Mouse (Mus musculus): ENCODE results near the gene Nhlh2. TPM values are rescaled to one million over a fixed set of nuclear protein-coding genes. Genes with fewer than 3 reads are reported as not detected.

Nhlh2 gene
- total RNA-seq (2015) (not detected in 2 replicates), total RNA-seq (2017) (not detected in 2 replicates)

DNA sequence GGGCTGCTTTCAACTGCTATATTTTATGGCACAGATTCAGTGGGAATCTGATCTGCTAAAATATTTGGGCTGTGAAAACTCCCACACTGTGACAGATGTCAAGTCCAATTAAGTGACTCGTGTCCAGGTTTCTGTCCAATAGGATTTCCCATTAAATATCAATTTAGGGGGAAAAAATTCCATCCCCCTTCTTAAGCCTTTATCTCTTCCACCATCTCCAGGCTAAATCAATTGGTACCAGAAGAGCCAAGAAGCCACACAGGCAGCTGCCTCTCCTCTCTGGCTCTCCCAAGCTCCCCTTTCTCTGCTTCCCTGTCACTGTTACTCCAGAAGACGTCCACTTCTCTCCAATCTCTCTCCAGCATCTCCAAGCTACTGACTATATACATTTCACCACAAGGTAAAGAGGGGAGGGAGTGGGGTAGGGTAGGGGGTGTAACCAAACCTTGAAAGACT is at the start of gene Nhlh2:
TSS of gene Nhlh2 (plus strand) at position 151 of the 456 bp plus-strand sequence.
- no peak for ATAC-seq (replicated peaks; ENCODE audit: poor library complexity)

DNA sequence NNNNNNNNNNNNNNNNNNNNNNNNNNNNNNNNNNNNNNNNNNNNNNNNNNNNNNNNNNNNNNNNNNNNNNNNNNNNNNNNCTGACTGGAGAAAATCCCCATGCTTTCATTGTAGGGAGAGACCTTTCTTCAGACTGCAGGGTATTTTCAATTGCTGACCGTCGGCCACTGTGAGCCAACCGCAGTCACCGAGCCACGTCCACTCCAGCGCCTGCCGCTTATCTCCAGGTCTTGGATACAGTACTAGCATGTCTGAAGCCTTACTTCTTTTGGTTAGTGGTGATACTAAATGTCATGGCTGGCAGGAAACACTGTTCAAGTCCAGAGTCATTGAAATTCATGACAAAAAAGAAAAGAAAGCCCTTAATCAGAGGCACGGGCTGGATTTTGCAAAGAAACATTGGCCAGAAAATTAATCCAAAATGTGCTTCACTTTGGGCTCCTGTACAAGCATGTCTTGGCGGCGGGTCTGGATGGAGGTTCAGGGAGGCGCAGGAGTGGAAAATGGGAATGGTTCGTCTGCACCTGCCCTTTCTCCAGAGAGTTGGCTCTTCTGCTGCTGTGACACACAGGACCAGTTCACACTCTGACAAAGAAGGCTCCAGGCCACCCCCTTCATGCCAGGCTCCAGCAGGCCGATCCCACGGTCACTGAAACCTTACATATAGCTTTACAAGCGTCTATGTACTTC is 48.6 kb upstream of the Nhlh2 start:
- no peak for ATAC-seq (replicated peaks; ENCODE audit: poor library complexity)

DNA sequence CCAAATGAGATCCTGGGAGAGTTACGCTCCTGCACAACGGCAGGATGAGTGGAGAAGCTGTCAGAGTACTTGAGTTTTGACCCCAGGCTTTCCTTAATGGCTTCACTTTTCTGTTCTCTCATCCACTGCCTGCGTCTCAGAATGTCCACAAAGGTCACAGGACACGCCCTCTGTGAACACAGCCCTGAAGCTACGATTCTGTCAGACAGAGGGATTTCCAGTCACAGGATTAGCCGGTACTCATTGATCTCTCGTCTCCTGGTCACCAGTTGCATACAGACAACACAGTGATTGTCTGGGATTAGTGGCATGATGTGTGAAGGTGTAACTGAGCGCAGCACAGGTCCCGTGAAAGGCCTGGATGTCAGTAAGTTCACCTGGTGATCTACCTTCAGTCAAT is 46.4 kb upstream of the Nhlh2 start:
- ATAC-seq (replicated peaks; ENCODE audit: poor library complexity), result no peak

DNA sequence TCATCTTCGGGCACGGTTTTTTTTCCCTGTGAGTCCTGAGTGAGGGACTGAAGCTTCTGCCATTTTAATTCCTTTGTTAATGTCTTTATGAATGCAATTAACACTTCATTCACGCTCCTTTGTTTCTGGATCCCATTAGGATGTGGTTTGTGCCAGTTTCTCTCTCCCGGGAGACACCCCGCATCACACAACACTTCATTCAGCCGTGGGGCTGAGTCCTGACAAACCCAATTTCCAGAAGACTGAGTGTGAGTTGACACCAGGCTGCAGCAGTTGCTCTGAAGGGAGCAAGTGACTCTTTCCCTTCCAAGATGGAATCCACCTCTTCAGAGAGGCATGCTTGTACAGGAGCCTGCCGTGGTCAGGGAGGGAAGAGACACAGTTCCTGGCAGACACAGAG is 45.5 kb upstream of the Nhlh2 start:
- ATAC-seq (replicated peaks; ENCODE audit: poor library complexity), result no peak

DNA sequence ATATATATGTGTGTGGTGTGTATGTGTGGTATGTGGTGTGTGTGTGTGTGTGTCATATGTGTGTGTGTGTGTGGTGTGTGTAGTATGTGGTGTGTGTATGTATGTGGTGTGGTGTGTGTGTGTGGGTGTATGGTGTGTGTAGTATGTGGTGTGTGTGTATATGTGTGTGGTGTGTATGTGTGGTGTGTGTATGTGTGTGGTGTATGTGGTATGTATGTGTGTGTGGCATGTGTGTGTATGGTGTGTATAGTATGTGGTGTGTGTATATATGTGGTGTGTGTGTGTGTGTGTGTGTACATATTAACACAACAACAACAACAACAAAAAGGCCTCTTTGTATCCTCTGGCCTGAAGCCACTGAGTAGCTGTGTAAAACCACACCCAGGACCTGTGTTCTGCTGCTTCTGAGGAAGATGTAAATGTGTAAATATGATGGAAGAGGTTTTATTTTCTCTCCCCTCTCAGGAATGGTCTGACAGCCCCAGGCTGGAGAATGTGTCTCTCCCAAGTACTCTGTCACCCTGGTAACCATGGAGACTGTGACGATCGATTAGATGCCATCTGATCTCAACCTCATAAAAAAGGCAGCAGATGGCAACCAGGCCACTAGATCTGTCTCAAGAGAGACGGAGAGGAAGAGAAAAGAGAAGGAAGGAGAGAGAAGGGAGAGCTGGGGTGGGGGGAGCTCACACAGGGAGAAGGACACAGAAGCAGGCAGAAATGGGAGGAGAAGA is 42.9 kb upstream of the Nhlh2 start:
- ATAC-seq (replicated peaks; ENCODE audit: poor library complexity), result no peak

DNA sequence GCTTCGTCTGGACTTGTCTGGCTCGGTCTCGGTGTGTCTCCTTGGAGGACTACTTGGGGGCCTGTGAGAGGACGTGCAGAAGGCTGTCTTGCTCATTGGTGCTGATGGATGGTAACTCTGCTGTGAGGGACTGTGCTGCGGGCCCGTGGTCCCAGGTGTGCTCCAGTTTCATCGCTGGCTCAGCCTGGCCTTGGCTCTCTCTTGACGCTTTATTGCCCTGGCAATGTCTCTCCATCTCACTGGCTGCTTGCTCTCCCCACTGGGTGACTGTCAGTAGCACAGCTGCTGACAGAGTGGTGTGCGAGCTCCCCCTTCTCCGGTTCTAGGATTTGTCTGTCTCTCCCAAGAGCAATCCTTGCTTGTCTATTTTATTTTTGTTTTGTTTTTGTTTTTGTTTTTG is 34.5 kb upstream of the Nhlh2 start:
- no peak for ATAC-seq (replicated peaks; ENCODE audit: poor library complexity)

DNA sequence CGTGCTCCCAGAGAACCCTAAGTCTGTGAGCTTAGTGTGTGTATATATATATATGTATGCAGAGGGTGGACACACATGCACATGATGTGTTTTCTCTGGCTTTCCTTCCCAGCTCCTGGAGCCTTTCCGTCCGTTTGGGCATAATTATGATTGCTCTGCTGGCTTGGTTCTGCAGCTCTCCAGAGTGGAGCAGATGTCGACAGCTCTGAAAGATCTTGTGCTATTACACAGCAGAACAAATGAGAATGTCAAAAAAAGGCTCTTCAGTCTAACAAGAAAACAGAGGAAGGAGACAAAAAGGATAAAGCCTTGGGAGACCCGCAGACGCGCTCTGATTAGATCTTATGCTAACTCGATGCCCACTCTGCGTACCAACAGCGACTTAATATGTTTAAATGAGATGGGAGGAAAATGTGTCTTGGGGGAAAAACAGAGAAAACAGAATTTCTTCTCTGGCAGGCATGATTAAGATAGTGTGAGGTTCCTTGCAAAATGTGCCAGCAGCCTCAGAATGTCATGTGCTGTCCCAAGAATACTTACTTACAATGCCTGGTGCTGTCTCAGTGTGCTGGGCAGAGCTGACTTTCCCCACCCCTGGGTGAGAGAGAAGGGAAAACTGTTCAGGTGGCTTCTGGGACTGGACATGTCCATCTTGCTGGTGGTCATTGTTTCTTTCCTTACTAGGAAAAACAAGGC is 31.4 kb upstream of the Nhlh2 start:
- ATAC-seq (replicated peaks; ENCODE audit: poor library complexity), result no peak

DNA sequence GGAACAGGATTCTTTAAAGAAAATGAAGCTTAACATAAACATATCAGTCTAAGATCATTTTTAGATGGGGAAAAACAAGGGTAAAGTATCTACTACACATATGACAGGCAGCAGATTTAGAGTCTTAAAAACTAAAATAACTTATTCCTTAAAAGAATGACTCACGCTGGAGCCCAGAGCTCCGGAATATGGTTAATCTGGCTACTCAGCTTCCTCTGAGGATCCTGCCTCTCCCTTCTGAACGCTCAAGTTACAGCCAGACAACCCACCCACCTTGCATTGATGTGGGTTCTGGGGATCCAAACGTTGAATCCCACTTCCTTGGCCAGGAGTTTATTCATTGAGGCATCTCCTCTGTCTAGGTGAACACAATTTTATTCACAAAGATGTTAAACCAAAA is 26.0 kb upstream of the Nhlh2 start:
- ATAC-seq (replicated peaks; ENCODE audit: poor library complexity), result no peak

DNA sequence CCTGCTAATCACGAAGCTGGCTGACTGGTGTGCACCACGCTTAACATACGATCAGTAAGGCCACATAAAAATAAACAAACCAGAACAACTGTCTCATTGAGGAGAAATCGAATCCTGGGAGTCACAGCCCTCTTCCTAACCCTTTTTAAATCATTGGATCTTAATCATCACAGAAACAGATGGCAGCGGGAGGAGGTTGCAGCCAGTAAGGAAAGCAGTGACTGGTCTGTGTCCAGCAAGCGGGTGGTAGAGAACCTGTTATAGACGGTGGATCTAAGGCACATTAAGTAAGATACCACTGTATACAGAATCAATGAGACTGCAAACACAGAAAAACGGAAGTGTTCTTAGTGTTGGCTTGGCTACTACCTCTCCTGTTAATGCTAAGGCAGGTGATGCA is 24.2 kb upstream of the Nhlh2 start:
- ATAC-seq (replicated peaks; ENCODE audit: poor library complexity), result no peak

DNA sequence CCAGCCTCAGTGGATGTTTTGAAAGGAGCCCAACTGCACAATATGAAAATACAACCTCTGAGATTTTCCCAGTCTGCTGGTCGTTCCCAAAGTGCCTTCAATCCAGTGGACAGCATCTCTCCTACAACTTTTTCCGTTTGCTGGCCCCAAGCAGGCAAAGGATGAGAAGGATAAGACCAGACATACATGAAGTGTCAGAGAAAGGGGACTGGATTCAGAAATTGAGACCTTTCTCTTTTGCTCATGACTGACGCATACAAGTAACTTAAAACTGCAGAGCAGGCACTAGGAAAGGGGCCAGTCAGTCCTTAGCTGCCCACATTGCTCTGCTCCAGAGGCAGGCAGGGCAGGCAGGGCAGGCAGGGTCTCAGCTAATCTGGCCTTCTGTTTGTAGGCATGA is 19.7 kb upstream of the Nhlh2 start:
- ATAC-seq (replicated peaks; ENCODE audit: poor library complexity), result no peak

DNA sequence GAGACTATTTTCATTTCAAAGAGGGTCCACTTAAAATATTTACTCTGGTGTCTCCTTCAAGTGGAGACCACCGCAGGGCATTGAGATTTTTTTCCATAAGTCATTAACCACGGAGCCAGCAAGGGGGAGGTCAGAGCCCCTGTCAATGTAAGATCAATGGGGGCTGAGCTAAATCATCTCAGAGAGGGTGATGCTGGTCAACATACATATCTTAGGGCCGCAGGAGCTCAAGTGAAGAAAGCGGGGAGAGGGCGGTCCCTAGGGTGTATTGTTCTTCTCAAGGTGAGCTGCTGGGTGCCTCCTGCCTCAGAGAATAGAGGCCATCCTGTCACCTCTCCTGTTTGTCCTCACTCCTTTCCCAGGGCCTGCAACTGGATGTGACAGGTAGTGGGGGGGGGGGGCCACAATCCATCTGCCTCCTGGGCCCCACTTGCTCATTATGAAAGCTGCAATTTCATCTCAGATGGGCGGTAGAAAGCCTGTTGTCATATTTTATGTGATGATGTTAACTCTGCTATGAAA is 18.8 kb upstream of the Nhlh2 start:
- no peak for ATAC-seq (replicated peaks; ENCODE audit: poor library complexity)

DNA sequence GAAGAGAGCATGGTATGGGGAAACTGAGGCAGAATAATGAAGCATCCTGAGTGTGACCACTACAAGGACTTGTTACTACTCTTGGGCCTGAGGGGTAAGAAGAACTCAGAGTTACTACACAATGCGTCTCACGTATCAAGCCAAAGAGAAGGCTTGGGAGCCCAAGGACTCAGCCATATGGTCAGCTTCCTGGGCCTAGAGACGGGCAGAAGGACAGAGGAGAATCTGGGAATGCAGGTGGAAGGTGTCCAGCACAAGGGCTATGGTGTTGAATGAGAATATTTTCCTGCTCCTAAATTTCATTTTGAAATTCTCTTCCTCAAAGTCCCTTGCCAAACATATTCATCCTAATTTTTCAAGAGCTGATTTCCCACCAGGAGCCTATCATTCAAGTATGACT is 12.0 kb upstream of the Nhlh2 start:
- ATAC-seq (replicated peaks; ENCODE audit: poor library complexity), result no peak

DNA sequence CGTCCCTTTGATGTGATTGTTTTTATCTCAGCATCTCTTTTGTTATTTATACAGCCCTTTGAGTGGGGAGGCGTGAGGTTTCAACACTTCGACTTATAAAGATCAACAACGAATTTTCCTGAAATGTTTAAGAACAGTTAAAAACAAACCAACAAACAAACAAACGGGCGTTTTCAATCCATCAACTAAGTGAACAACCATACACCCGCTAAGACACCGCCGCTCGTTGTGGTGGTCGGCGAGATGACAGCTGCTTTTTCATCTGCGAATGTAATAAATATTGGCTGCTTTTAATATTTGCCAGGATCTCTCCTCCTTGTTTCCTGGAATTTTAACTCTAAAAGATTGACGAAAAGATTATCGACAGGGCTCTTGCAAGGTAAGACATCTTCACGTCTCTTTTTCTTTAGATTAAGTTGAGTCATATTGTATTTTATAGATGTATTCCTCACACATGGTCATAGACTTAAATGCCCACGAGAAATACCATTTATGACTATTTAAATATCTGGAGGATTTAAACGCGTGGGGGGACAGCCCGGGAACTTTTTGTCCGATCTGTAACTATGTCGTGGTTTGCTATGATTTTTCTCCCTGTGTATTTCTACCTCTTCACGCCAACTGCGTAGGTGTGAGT is 923 bp downstream of the Nhlh2 start:
- ATAC-seq (replicated peaks; ENCODE audit: poor library complexity), result no peak

DNA sequence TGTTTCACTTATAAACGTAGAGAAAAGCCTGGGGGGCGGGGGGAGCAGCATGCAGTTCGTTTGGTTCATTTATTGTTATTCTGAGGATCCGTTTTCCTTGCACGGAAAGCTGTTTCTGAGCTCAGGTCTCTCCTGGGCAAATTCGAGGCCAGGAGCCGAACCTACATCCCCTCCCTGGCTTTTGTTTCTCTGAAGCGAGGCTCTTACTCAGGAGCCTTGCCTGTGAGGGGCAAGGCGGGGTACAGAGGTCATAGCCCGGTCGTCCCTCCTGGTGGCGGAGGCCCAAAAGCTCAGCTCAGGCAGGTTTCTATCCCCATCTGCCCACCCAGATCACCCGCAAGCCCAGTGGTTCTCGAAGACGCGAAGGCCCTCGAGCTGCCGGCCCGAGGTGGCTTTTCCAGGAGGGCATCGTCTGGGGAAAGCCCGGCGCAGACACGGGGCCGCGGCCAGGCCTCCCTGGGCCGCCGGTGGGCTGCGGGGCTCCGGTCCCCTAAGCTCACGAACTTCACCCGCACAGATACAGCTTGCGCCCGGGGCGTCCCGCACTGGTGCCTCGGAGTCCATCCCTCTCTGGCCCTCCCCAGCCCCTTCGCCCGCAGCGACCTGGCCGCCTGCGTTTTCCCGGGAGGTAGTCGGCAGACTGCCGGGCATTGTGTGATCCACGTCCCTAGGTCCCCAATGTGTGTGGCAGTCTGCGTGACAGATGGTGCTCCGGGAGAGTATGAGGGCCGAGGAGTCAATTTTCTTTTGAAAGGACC is 1.6 kb downstream of the Nhlh2 start:
- no peak for ATAC-seq (replicated peaks; ENCODE audit: poor library complexity)

DNA sequence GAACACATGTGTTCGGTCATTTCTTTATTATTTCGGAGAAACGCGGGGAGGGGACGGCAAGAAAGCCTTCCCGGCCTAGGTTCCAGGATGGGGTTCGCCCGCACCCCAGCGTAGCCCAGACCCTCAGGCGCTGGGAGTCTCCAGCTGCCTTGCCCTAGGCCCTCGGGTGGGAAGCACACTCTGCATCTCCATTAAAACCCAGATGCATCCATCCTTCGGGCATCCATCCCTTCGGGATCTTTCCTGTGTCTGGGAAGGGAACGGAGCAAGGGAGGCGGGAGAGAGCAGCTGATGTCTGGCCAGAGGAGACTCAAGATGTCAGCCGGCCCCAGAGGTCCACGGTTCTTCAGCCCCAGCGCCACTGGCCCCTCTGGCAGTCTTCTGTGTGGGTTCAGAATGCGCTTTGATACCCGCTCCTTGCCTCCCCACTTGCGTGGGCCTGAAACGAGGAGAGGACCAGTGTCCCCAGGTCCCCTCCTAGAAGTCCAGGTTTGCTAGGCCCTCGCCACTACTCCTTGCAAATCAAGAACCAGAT is 2.3 kb downstream of the Nhlh2 start:
- ATAC-seq (replicated peaks; ENCODE audit: poor library complexity), result no peak

DNA sequence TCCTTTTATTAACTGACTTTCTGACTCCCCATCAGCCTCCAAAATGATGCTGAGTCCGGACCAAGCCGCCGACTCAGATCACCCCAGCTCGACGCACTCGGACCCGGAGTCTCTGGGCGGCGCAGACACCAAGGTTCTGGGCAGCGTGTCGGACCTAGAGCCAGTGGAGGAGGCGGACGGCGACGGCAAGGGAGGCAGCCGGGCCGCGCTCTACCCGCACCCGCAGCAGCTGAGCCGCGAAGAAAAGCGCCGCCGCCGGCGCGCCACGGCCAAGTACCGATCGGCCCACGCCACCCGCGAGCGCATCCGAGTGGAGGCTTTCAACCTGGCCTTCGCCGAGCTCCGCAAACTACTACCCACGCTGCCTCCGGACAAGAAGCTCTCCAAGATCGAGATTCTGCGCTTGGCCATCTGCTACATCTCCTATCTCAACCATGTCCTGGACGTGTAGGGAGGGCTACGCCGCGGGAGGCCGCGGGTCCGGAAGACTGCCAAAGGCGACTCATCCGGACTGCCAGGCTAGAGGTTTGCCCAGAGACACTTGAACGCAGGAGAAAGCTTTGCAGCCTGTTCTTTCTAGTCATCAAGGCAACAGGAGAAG is 2.8 kb downstream of the Nhlh2 start:
- no peak for ATAC-seq (replicated peaks; ENCODE audit: poor library complexity)

DNA sequence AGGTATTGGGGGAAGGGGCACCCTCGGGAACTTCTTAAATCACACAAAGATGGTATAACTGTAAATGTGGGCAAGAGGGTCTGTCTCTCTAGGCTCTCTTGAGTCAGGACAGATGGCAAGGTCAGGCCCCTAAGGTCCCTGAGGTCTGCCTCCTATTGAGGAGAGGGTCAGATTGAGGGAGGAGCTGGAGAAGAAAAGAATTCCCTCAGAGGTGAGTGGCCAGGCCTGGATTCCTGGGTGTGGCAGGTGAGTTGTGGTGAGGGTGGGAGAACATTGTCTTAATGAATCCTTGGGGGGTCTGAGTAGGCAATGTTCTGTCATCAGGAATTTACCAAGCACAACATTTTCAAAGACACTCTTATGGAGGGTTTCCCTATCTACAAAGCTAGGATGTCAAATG is 10.7 kb downstream of the Nhlh2 start:
- ATAC-seq (replicated peaks; ENCODE audit: poor library complexity), result no peak

DNA sequence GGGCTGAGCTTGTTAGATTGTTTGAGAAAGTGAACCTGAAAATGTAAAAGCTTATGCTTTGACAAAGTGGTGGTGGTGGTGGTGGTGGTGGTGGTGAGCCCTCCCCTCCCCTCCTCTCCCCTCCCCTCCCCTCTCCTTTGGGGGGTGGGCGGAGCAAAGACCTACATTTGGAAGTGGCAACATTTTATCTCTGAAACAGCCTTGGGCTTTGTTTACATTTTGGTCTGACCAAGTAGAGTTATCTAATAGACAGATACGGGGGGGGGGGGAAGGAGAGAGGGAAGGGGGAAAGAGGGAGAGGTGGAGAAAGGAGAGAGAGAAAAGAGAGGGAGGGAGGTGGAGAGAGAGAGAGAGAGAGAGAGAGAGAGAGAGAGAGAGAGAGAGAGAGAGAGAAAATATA is 12.8 kb downstream of the Nhlh2 start:
- no peak for ATAC-seq (replicated peaks; ENCODE audit: poor library complexity)

DNA sequence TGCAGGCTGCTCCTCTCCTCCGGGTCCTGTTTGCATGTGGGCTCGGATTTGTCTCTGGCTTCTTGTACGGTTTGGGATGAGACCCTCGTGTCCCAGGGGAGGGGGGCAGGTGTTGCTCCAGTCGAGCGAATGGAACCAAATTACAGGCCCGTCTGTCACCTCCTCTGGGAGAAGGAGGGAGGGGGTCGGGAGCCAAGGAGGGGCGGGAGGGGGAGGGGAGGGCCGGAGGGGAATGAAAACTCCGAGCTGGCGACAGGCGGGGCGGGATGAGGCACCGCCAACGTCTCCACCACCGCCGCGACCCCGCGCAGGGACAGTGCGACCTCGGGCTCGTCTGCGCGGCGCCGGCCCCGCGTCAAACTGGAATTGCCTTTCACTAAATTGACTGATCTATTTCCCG is 13.5 kb downstream of the Nhlh2 start:
- ATAC-seq (replicated peaks; ENCODE audit: poor library complexity), result no peak

DNA sequence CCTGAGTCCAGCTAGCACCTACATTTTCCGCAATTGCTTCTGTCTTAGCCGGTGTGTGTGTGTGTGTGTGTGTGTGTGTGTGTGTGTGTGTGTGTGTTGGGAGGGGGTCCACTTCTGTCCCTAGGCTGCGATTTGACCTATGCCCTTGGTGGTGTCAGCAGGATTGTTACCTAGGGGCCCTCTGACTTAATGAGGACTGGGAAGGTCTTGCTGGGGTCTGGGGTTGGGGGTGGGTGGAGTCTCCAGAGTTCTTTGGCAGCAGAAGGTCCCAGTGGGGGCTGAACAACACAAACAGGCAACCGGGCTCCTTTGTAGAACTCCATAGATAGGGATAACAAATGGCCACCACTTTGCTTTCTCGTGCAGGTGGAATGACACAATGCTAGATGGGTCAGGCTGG is 14.0 kb downstream of the Nhlh2 start:
- ATAC-seq (replicated peaks; ENCODE audit: poor library complexity), result no peak

Measured in megakaryocyte progenitor cell, adult 5-6 weeks (primary cell).